Mouse (Mus musculus) CD4-positive, CD25-positive, alpha-beta regulatory T cell, adult 4 months (primary cell): ENCODE measurements around the gene Coq7. TPM values are rescaled to one million over a fixed set of nuclear protein-coding genes. Genes with fewer than 3 reads are reported as not detected.

Source experiments
- ATAC-seq: one replicate; pipeline ENCODE4 v1.8.0; 2017
- polyA plus RNA-seq, 2 experiments: library from polyadenylated mRNA; unstranded; fragments of 100-300 nt; shearing (Covaris generic); gene quantifications; one replicate each; pipeline ENCODE4 v1.2.1; 2017

Gene Coq7
- polyA plus RNA-seq, 2 experiments from 2014 or later = 10.3 to 10.7 TPM

DNA sequence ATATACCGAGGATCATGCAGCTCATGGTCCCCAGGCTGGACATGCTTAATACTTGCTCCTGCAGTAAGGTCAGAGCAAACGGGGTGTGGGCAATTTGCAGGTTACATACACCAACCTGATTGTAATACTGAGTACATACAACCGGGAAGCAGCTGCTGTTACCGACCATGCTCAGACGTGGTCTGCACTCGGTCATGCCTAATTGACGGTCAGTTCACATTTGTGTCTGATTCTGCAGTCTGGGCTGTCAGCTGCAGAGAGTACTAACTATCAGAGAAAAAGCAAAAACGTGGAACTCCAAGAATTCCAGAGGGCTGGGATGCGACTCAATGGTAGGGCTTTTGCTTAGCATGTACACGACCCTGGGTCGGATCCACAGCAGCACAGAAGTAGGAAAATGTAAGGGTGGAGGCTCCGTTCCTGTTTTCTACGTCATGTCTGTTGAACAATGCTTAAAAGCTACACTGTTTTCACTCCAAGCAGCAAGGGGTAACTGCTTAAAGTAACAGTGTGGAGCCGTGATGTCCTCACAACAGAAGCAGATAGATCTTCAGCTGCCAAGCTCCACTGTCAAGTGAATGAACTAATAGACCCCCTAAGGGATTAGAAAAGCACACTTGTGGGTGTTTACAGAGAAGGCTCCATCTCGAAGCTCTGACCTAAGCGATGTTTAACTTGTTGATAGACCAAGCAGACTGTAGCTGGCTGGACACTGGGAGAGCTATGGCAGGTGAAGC is 71.6 kb downstream of the Coq7 start:
- no peak for ATAC-seq

Other genes with a start within 250 kb of the Coq7 start
- under 1 TPM in 1 of 2 experiments, not detected in 1; 0.30 TPM for gene Syt17, start 85.1 kb downstream of the Coq7 start, polyA plus RNA-seq
- gene Itpripl2, start 41.4 kb downstream of the Coq7 start, polyA plus RNA-seq = under 1 TPM; 0.63 to 0.77 TPM
- gene Tmc7, start 51.4 kb upstream of the Coq7 start, polyA plus RNA-seq = not detected
- gene Tmc5, start 63.9 kb upstream of the Coq7 start, polyA plus RNA-seq = not detected
- 10 to 100 TPM; 15.9 to 17.9 TPM for gene Gde1, start 172.4 kb upstream of the Coq7 start, polyA plus RNA-seq
- gene Ccp110, start 179.2 kb upstream of the Coq7 start, polyA plus RNA-seq = 1 to 10 TPM; 4.7 to 7.7 TPM
- gene Vps35l, start 206.9 kb upstream of the Coq7 start, polyA plus RNA-seq = 100 to 1,000 TPM in 1 of 2 experiments, 10 to 100 TPM in 1; 67.3 to 132 TPM